Mouse (Mus musculus) hindbrain, postnatal 0 days (tissue): Measurements from ENCODE around the gene Myadm. TPM values are rescaled to one million over a fixed set of nuclear protein-coding genes. Genes with fewer than 3 reads are reported as not detected.

ENCODE experiments used
- ATAC-seq: fragments of 200-750 bp; cut with Nextera tagmentation; 2 replicates; pipeline ENCODE4 v1.8.0; 2017; ENCODE audit warnings: mild to moderate bottlenecking, moderate TSS enrichment, moderate library complexity
- DNase-seq: peaks from one replicate; pipeline ENCODE4 v3.0.0-alpha.2; 2015; ENCODE audit warnings: low spot score
- H3K27ac ChIP-seq: fragments of 300-500 bp; sonication (generic); 2 replicates; pipeline ENCODE4 v1.5.1; 2014; ENCODE audit warnings: mild to moderate bottlenecking
- H3K27me3 ChIP-seq: fragments of 300-500 bp; sonication (generic); 2 replicates; pipeline ENCODE4 v1.6.1; 2014; ENCODE audit warnings: low read length, mixed read lengths; ENCODE audit not compliant: insufficient read depth
- H3K36me3 ChIP-seq: fragments of 300-500 bp; sonication (generic); 2 replicates; pipeline ENCODE4 v1.6.1; 2014; ENCODE audit warnings: low read length, mixed read lengths; ENCODE audit not compliant: insufficient read depth
- H3K4me1 ChIP-seq: fragments of 300-500 bp; sonication (generic); 2 replicates; pipeline ENCODE4 v1.6.1; 2014; ENCODE audit warnings: antibody characterized with exemption, low read length, mixed read lengths; ENCODE audit not compliant: insufficient read depth
- H3K4me2 ChIP-seq: fragments of 300-500 bp; sonication (generic); 2 replicates; pipeline ENCODE4 v1.6.1; 2014; ENCODE audit warnings: low read depth, mild to moderate bottlenecking, low read length, moderate library complexity, mixed read lengths
- H3K4me3 ChIP-seq: fragments of 300-500 bp; sonication (generic); 2 replicates; pipeline ENCODE4 v1.5.1; 2014; ENCODE audit warnings: low read length
- H3K9ac ChIP-seq: fragments of 300-500 bp; sonication (generic); replicated peaks from 2 replicates; pipeline ENCODE4 v1.6.1; 2014; ENCODE audit warnings: mild to moderate bottlenecking, low read length, moderate library complexity, mixed read lengths
- H3K9me3 ChIP-seq: fragments of 300-500 bp; sonication (generic); 2 replicates; pipeline ENCODE4 v1.6.1; 2016; ENCODE audit warnings: low read length, mixed read lengths
- CTCF ChIP-seq: IDR thresholded peaks from 2 replicates; pipeline ENCODE4 v1.5.1; 2016; ENCODE audit warnings: antibody characterized with exemption, control low read depth, low read depth
- WGBS: fragments of 180-500 bp; shearing (Covaris S2); extraction: QIAGEN DNeasy Blood & Tissue Kit; methylation state at CpG from one replicate; pipeline ENCODE4 v1.1.7; 2014; 5-methylcytosine and 5-hydroxymethylcytosine counted together
- polyA plus RNA-seq: library from polyadenylated mRNA; unstranded; fragments of >200 nt; fragmentation: Nextera tagmentation; extraction: Ambion mirVana; gene quantifications from 2 replicates; pipeline ENCODE4 v1.2.1, GENCODE M21; 2015
- total RNA-seq: library from RNA; depleted of rRNA; stranded (reverse); fragments of >200 nt; gene quantifications from 2 replicates; pipeline ENCODE4 v1.2.3, GENCODE M21; 2014

The Myadm gene
- total and polyA plus RNA-seq, 2 experiments from 2014 or later, result 29.1 to 42.7 TPM

DNA sequence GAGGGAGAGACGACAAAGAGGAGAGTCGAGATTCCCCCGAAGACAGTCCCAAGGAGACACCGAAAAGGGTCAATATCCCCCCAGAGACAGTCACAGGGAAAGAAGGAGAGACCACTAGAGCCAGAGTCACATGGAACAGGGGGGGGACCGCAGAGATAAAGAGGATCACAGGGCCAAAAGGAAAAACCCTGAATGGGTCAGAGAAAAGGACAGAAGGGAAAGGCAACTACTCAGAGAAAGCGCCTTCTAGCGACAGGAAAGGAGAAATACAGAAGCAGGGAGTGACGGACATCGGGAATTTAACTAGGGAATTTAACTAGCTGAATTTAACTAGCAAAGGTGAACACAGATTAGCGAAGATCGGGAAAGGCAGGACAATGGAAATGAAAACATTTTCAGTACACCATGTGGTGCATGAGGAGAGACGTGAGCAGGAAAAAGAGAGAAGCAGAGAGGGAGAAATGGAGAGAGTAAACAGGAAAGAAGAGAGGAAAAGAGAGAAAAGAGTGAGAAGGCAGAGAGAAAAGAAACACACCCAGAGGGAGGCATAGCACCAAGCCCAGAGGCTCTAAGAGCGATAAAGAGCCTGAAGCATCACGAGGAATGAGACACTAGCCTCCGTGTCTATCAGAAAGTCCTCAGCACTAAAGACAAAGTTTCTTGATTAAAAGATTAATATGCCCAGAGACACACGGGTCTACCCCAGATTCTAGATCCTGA is 13.8 kb downstream of the Myadm start:
- 0 out of 2 replicates have a peak, but pooled peaks cover 5% of the 10 kb centered on the region for H3K4me1 ChIP-seq
- peak overlapping the region; percentile 55 for H3K4me3 ChIP-seq
- DNase-seq (peak; percentile 74), ATAC-seq (peak; percentile 36; the same call in 1 of the 2 replicates)
- peak overlapping the region; percentile 54; the same call in 1 of the 2 replicates for H3K9ac ChIP-seq
- no peak overlapping the region for H3K27ac ChIP-seq
- H3K4me2 ChIP-seq, result peak overlapping the region; percentile 88
- under 1% methylated on average over 16 of the region's 16 CpGs for WGBS
- no peaks in the 10 kb centered on the region for H3K9me3 ChIP-seq
- peaks cover 6% of the 10 kb centered on the region; the same call in 1 of the 2 replicates for H3K36me3 ChIP-seq
- no peaks in the 10 kb centered on the region; the same call in 1 of the 2 replicates for H3K27me3 ChIP-seq
- TF ChIP-seq CTCF, result peak; percentile 77

DNA sequence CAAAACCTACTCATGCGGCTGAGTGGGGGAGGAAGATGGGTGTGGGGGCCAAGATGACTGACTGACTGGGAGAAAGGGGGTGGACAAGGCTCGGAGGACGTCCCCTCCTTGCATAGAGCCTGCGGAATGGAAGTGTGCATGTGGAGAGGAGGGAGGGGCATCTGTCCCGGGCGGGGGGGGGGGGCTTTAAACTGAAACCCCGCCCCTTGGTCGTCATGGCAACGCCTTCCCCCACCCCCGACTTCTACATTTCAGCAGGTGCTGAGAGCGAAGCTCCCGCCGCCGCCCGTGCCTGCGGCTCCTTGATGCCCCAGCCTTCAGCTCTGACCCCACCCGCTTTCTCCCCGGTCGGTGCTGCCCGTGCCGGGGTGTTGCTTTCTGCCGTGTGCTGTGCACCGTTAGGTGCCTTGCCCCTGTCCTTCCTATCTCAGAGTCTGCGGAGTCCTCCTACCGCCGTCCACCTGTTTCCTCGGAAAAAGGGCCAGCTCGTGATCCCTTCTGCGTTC is 14.4 kb downstream of the Myadm start:
- no peaks in the 10 kb centered on the region for H3K9me3 ChIP-seq
- no peaks in the 10 kb centered on the region; the same call in 1 of the 2 replicates for H3K27me3 ChIP-seq
- H3K4me3 ChIP-seq, result peak overlapping the region; percentile 55
- DNase-seq, result peak; percentile 73
- H3K4me1 ChIP-seq, result 0 out of 2 replicates have a peak, but pooled peaks cover 5% of the 10 kb centered on the region
- no peak for TF ChIP-seq CTCF
- H3K4me2 ChIP-seq, result peak overlapping the region; percentile 88
- peak; percentile 61 for ATAC-seq
- 2% methylated on average over 27 of the region's 29 CpGs for WGBS
- peaks cover under 1% of the 10 kb centered on the region; the same call in 1 of the 2 replicates for H3K36me3 ChIP-seq
- H3K9ac ChIP-seq, result peak overlapping the region; percentile 54
- H3K27ac ChIP-seq, result no peak overlapping the region

DNA sequence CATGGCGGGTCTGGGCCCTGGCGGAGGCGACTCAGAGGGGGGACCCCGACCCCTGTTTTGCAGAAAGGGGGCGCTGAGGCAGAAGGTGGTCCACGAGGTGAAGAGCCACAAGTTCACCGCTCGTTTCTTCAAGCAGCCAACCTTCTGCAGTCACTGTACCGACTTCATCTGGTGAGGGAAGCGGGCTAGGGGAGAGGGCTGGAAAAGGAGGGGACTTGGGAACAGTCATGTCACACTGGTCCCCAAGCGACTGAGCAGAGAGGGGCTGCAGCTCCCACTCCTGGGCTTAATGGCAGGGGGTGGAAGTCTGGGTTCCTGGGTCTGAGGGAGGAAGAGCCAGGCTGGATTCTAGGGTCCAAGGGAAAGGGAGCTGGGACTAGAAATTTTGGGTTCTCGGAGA is 14.9 kb downstream of the Myadm start:
- ATAC-seq (peak; percentile 37), DNase-seq (no peak)
- peak overlapping the region; percentile 54 for H3K9ac ChIP-seq
- TF ChIP-seq CTCF, result peak; percentile 19; the same call in 1 of the 2 replicates
- H3K4me2 ChIP-seq, result peak overlapping the region; percentile 88
- WGBS, result 3% methylated on average over 12 of the region's 12 CpGs
- H3K27ac ChIP-seq, result no peak overlapping the region
- H3K27me3 ChIP-seq, result no peaks in the 10 kb centered on the region; the same call in 1 of the 2 replicates
- H3K4me1 ChIP-seq, result 0 out of 2 replicates have a peak, but pooled peaks cover 5% of the 10 kb centered on the region
- H3K9me3 ChIP-seq, result no peaks in the 10 kb centered on the region
- H3K4me3 ChIP-seq, result peak overlapping the region; percentile 55
- no peaks in the 10 kb centered on the region for H3K36me3 ChIP-seq

DNA sequence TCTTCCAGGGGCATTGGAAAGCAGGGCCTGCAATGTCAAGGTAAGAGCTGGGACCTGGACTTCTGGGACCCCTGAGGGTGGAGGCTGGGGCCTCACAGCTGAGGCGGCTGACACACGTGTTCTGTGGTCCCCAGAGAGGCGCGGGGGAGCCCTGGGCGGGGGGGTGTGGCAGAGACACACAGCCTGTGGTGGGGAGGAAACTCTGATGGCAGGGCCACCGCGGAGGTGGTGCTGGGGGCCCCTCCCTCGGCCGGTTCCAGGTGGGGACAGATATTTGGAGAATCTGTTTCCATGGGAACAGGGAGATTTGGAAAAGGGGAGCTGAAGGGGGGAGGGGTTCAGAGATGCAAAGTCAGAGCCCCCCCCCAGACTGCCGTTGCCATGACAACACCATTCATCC is 15.4 kb downstream of the Myadm start:
- no peak for TF ChIP-seq CTCF
- ATAC-seq, result peak; percentile 17; the same call in 1 of the 2 replicates
- Histone ChIP-seq H3K4me3 (peak overlapping the region; percentile 55), H3K9me3 (no peaks in the 10 kb centered on the region), H3K9ac (peak overlapping the region; percentile 54; the same call in 1 of the 2 replicates), H3K27me3 (no peaks in the 10 kb centered on the region; the same call in 1 of the 2 replicates), H3K27ac (no peak overlapping the region), H3K36me3 (no peaks in the 10 kb centered on the region), H3K4me2 (peak overlapping the region; percentile 88), H3K4me1 (0 out of 2 replicates have a peak, but pooled peaks cover 5% of the 10 kb centered on the region)
- WGBS, result 3% methylated on average over 8 of the region's 10 CpGs
- peak; percentile 31 for DNase-seq

DNA sequence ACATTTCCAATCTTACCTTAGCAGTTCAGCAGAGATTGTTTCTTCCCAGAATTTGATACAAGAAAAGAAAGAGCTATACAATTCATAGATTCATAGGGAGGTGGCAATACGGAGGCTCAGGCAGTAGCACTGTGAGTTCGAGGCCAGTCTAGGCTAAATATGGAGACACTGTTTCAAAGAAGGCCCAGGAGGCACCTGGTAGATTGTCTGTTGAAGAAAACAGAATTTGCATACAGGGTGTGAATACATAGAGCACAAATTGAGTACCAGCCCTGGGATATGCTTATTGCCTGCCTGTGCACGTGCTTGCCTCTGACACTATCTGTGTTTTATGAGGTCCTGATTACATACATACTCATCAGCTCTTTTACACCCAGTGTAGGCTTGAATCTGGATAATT is 17.5 kb downstream of the Myadm start:
- 85% methylated on average over 3 of the region's 3 CpGs for WGBS
- no peak overlapping the region for H3K9ac ChIP-seq
- no peak overlapping the region for H3K27ac ChIP-seq

DNA sequence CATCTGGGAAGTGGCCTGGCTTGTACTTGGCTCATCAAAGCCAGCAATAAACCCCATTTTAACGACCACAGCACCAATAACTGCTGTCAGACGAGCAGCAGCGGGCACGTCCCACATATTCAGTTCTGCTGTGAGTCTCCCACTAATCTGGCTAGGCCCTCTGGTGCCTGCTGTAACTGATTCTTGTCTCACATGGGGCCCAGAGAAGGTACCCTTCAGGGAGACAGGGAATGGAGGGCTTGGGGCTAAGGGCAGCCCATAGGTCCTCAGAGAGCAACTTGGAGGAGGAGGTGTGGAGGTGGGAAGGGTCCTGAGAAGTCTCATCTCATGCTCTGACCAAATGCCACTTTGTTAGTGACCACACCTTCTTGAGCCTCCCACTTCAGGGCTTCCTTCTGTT is 19.8 kb downstream of the Myadm start:
- ATAC-seq (no peak), DNase-seq (no peak)
- WGBS, result 76% methylated on average over 4 of the region's 4 CpGs
- Histone ChIP-seq H3K27ac (no peak overlapping the region), H3K9me3 (no peaks in the 10 kb centered on the region), H3K36me3 (no peaks in the 10 kb centered on the region), H3K4me3 (no peak overlapping the region), H3K4me2 (no peak overlapping the region), H3K27me3 (no peaks in the 10 kb centered on the region; the same call in 1 of the 2 replicates), H3K9ac (no peak overlapping the region), H3K4me1 (0 out of 2 replicates have a peak, but pooled peaks cover 5% of the 10 kb centered on the region)
- TF ChIP-seq CTCF, result no peak

More for the DNA sequence above, 17.5 kb downstream of the Myadm start:
- DNase-seq (no peak), ATAC-seq (no peak)
- Histone ChIP-seq H3K4me1 (0 out of 2 replicates have a peak, but pooled peaks cover 5% of the 10 kb centered on the region), H3K27me3 (no peaks in the 10 kb centered on the region; the same call in 1 of the 2 replicates), H3K4me3 (no peak overlapping the region), H3K36me3 (no peaks in the 10 kb centered on the region), H3K4me2 (no peak overlapping the region), H3K9me3 (no peaks in the 10 kb centered on the region)
- TF ChIP-seq CTCF, result no peak
